Mouse (Mus musculus): ENCODE results near the gene Gaa.
A peak's percentile ranks its signal among the peaks of the same experiment; 100 is the strongest.
"Not testable (repeated sequence)": the region's sequence is repeated elsewhere in the genome, so short reads cannot be mapped to it uniquely, and the experiment has no call there.

The Gaa gene

GRCm38 (mm10) chr11:119256557-119256956 lies 11.1 kb upstream of the Gaa start:
- DNase-seq, result not testable (repeated sequence)

DNA sequence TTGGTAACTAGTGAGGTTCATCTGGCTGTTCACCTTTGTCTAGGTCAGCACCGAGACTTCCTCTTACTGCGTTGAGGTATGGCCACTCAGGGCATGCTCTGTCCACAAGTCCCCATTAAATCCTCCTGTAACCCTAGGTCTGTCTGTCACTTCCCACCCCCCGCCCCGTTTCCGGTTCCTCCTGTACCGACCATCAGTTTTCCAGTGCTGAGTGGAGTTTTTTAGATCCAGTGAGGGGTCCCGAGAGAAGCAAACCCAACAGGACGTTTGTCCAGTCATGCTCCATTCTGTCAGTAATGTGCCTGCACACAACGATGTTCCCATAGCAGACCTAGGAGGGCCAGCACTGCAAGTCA lies 9.5 kb upstream of the Gaa start:
- no peak for DNase-seq

DNA sequence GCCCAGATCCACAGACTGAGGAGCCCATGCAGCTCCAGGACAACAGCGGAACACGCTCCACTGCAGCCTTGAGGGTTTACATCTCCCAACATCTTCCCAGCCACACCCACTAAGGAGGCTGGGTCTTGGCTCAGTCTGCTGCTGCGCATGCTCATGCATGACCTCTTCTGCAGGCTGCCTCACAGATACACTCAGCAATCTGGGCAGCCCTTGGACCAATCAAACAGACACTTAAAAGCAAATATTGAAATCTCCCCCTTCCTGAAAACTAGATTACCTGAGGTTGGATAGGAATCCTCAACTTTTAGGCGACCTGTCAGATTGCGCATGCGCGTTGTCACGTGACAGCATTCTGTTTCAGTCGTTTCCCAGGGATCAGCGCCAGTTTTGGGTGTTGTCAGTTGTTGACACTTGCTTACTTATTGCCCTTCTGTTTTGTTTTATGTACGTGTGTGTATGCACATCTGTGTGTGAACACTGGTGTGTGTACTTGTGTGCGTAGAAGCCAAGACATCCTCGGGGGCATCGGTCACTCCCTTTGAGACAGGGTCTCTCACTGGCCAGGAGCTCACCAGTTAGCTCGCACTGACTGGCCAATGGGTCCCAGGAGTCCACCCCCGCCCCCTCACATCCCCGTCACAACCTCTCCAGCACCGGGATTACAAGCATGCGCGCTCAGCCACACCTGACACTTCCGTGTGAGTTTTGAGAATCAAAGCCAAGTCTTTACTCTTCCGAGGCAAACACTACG lies 8.9 kb upstream of the Gaa start:
- DNase-seq, result peak; percentile 59

- no peak for DNase-seq
Measured at GRCm38 (mm10) chr11:119259977-119260376, 7.7 kb upstream of the Gaa start.

DNA sequence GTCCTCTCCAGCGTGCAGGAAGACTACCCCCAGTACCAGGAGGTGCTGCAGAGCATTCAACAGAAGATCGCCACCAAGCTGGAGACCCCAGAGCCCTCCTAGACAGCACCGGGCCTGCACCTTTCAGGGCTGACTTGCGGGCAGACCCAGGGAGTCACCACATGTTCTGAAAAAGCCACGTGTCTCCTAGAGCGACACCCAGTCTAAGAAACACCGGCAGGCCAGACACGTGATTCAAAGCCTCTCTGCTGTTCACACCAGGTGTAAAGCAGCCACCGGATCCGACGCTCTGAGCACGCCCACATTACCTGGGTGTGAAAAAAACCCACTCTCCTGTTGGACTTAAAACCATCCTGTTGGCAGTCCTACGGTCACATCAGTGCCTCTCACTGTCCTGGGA lies 3.3 kb upstream of the Gaa start:
- no peak for DNase-seq

DNA sequence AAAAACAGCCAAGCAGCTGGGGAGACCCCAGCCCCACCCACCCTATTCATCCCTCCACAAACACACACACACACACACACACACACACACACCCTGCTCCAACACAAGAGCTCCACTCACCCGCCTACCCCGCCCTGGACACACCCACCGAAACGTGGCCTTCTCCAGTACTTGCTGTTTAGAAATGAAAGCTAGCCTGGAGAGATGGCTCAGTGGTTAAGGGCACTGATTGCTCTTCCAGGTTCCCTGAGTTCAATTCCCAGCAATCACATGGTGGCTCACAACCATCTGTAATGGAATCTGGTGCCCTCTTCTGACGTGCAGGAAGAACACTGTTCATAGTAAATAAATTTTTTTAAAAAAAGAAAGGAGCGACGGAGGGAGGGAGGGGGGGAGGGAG lies 1.9 kb upstream of the Gaa start:
- DNase-seq, result no peak

DNA sequence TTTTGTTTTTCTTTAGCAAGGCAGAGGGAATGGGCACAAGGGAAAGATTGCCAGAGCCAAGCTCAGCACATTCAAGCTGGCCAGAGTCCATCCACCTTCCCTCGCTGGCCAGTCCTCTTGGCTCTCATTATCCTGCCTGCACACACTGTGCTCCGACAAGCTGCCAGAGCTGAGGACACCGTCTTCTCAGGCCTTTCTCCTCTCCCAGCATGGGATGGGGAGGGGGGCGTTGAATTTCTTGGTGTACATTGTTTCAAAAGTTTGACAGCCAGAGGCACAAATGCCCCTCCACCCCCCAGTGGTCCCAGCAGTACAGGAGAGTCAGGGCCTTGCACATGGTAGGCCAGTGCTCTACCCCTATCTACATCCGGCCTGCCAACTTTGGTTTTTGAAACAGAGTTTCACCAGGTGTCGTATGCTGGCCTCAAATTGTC lies 429 bp upstream of the Gaa start:
- DNase-seq, result no peak

- peak; percentile 35 for DNase-seq
Measured at GRCm38 (mm10) chr11:119268557-119269195, 989 bp downstream of the Gaa start.

DNA sequence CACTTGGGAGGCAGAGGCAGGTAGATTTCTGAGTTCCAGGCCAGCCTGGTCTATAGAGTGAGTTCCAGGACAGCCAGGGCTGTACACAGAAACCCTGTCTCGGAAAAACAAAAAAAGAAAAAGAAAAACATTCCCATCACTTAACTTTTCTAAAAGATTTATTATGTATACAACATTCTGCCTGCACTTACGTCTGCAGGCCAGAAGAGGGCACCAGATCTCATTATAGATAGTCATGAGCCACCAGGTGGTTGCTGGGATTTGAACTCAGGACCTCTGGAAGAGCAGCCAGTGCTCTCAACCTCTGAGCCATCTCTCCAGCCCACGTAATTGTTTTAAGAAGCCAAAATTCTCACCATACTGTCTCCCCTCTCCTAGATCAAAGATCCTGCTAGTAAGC lies 4.8 kb downstream of the Gaa start:
- not testable (repeated sequence) for DNase-seq

DNA sequence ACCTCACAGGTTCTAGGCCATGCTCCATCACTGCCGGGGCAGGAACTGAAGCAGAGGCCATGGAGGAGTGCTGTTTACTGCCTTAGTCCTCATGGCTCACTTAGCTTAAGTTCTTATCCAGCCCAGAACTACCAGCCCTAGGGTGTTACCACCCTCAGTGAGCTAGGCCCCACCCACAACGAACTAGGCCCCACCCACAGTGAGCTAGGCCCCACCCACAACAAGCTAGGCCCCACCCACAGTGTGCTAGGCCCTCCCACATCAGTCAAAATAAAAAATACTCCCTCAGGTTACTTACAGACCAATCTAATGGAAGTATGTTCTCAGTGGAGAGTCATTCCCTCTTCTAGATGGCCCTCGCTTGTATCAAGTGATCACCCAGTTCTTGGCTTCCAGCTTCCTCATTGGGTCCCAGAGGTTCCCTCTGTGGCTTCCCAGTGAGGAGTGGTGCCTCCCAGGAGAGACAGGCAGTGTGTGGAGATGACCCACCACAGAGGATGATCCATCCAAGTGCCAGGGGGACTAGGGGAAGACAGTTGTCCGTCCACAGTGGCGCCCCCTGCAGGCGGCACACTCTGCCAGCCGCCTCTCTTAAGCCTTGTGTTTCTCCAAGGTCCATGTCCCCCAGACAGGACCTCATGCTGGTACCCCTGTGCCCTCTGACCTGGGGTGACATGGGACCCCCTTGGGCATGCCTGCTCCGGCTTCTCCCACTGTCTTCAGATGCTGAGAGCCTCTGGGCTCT lies 5.7 kb downstream of the Gaa start:
- no peak for DNase-seq

GRCm38 (mm10) chr11:119281030-119281429 lies 13.3 kb downstream of the Gaa start:
- no peak for DNase-seq

GRCm38 (mm10) chr11:119285791-119286527 lies 18.3 kb downstream of the Gaa start:
- peak; percentile 43 for DNase-seq

DNA sequence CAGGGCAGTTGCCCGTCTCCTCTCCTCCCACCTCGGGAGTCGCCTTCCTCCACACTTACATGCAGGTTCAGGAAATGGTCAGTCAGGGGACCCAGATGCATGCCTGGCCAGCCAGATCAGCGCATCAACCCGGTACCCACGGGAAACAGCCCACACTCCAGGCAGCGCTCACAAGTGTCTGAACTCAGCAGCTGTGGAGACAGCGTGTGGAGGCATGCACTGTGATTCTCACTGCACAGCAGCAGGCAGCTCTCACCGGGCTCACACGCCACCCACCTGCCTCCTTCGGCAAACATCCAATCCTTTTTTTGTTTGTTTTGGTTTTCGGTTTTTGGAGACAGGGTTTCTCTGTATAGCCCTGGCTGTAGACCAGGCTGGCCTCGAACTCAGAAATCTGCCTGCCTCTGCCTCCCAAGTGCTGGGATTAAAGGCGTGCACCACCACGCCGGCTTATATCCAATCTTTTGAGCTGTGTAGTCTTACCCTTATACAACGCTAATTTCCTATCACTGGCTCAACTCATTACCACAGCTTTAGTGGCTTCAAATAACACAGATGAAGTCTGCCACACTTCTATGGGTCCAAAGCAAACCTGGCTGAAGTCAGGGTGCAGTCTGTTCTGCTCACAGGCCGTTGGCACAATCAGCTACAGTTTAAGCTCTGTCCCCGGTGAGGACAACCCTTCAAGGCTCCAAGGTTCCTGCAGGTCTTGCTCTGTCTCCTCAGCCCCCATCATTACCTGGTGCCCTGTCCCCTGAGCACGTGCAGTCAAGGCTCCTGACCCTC lies 19.7 kb downstream of the Gaa start:
- no peak for DNase-seq

GRCm38 (mm10) chr11:119292861-119293260 lies 25.2 kb downstream of the Gaa start:
- not testable (repeated sequence) for DNase-seq

DNA sequence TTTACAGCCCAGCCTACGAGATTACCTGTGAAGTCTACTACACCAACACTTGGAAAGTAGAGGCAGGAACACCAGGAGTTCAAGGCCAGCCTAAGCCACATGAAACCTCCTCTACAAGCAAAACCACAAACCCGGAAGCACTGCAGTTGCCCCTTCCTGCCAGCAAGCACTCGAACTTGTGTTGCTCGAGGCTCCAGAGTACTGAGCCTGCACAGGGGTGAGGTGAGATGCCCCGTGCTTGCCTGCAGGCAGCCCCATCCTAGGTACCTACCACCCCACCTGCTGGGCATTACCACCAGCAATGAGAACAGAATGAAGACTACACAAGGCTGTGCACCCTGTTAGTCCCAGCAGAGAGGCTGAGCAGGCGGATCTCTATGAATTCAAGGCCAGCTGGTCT lies 30.3 kb downstream of the Gaa start:
- no peak for DNase-seq

DNA sequence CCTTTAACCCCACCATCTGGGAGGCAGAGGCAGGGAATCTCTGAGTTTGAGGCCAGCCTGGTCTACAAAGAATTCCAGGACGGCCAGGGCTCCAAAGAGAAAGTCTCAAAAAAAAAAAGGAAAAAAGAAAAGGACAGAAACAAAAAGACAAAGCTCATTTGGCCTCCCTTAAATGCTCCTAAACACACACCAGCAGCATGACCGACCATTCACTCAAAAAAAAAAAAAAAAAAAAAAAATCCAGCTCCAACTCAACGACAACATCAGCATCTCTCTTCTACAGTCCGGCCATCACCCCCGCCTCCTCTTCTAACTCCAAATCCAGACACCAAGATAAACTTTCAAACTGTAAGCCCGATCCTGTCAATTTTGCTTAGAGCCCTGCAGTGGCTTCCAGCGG lies 31.2 kb downstream of the Gaa start:
- no peak for DNase-seq

DNA sequence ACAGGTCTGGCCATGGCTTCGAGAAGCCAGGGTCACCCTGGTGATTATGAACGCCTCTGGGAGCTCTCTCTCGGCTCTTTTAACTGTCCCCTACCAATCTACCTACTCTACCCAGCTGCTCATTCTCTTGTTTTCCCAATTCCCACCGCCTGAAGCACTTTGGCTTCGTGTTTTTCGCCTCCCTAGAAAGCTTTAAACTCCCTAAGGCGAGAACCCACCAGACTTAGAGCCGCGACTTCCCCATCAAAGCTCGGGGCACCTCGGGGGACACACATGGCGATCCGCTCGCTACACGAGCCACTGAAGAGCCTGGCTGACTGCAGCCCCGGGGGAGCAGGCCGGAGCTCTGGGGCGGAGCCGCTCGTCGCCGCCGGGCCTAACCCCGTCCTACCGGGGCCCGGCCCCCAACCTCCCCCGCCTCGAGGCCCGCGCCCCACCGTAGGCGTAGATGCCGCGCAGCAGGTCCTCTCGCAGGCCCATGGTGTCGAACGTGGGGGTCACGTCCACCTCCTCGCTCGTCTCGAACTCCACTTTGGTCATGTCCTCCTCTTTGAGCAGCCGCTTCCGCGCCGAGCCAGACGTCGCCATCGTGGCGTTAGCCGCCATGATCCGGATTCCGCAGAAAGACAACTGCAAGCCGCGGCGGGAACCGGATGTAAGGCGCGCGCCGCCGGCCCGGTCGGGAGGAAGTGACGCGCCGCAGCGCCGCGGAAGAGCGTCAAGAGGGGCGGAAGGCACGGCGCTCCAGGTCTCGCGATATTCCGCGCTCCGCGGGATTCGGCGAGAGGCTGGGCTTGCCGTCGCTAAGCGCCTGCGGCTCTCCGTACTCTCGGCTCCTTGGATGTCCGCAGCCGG lies 31.9 kb downstream of the Gaa start, which contains the start of gene Eif4a3:
TSS of gene Eif4a3 (minus strand) at position 699 of the 855 bp plus-strand sequence.
- peak; percentile 98 for DNase-seq

DNA sequence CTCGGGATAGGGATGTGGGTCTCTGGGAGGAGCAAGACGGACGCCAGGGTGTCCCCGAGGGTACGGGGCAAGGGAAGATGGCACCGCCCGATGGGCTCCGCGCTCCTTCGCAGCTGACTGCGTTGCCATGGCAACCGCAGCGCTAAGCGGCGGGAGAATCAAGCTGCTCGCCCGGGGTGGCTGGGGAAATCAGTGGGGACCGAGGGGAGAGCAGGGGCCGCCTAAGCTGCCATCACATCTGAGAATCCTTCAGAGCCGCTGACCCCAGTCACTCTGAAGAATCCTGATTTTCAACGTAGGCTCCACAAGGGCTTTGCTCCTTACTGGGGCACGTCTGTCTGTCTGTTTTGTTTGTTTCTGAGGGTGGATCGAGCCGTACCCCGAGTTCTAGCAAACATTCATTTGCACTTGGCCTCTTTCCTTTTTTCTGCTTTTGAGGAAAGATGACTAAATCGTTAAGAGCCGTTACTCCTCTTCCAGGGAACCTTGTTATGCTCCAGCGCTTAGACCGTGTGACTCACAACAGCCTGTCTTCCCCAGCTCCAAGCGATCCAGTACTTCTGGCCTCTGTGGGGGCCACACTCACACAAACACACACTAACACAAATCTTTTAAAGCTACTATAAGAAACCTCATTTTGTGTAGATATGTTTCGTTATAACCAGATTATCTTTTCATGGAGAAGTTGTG lies 32.7 kb downstream of the Gaa start:
- DNase-seq, result no peak

- no peak for DNase-seq
Measured at GRCm38 (mm10) chr11:119300986-119301385, 33.3 kb downstream of the Gaa start.

- peak; percentile 45 for DNase-seq
Measured at GRCm38 (mm10) chr11:119304904-119305712, 37.4 kb downstream of the Gaa start.

Data from right cerebral cortex, postnatal 14 days (tissue).